8 mouse cellular contexts compared by ENCODE assay signal in the genomic region with DNA sequence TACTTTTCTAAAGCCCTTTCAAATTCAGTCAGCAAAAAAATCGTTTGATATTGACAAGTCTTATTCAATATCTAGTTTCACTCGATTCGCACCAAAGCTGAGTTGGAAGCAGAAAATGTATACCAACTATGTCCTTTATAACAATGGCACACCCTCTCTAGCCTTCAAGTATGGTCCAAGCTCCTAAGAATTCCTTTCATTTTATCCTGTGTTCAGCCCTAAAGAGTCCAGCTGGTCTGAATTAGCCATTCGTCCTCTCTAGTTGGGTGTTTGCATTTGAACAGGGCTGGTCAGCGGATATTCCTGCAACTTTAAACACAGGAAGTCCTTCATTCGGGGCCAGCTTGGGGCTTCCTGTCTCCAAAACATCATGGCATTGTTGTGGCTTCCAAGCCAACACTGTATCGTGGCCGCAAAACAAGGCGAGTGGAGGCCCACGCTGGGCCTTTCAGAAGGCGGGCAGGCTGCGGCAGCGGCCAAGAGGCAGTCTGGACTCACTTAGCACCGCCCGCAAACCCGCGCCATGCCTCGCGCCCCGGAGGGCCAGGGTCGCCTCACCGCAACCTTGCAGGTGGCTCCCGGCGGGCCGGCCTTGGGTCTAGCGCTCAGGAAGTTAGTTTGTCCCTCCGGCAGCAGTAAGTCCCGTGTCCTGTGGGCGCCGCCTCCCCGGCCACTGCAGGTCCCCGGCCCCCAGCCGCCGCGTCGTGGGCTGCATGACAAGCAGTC.
A peak's percentile ranks its signal among the peaks of the same experiment; 100 is the strongest.
DNase-seq lines count a peak whose midpoint lies in the region; ATAC-seq and TF ChIP-seq lines count a peak whose summit lies in the region.

No protein-coding gene starts in this region.

- peak overlapping the region; percentile 18; the same call in 1 of the 2 replicates for H3K9ac ChIP-seq in CH12.LX (ENCODE audit: insufficient read depth, low read depth)
- peak overlapping the region; percentile 86 for H3K9ac ChIP-seq in heart, embryonic 11.5 days (ENCODE audit: low read depth, low read length)

- no peak for TF ChIP-seq EP300 in CH12.LX (IDR thresholded peaks at IDR 0.05; ENCODE audit: low read length)

- H3K4me3 ChIP-seq in CH12.LX (replicated peaks in 1 of 3; ENCODE audit: low read depth in 2 of 3, low read length in 2 of 3, poor library complexity in 1 of 3), result peak overlapping the region; percentile 54 to 76 (median 68)
- H3K4me3 ChIP-seq in cortical plate, adult 2 months (ENCODE audit: insufficient read depth, low read length), result peak overlapping the region; percentile 50
- H3K4me3 ChIP-seq in heart, embryonic 11.5 days (ENCODE audit: low read depth, low read length), result peak overlapping the region; percentile 86
- H3K4me3 ChIP-seq in small intestine, adult 2 months (ENCODE audit: low read depth, low read length), result peak overlapping the region; percentile 84

- H3K79me2 ChIP-seq in CH12.LX (replicated peaks; ENCODE audit: control insufficient read depth, extremely low read depth, insufficient read depth, poor library complexity, severe bottlenecking), result peaks cover 3% of the 10 kb centered on the region; the same call in 1 of the 2 replicates

- no peak for TF ChIP-seq POLR2A in CH12.LX (IDR thresholded peaks at IDR 0.05; ENCODE audit: low read depth, low read length)
- TF ChIP-seq POLR2A in cortical plate, adult 2 months (IDR thresholded peaks at IDR 0.05; ENCODE audit: extremely low read depth, insufficient read depth, low read length), result no peak
- TF ChIP-seq POLR2A in small intestine, adult 2 months (IDR thresholded peaks at IDR 0.05; ENCODE audit: low read depth, low read length), result no peak

- H3K36me3 ChIP-seq in CH12.LX (replicated peaks in 1 of 2; ENCODE audit: control insufficient read depth in 1 of 2, insufficient read depth in 1 of 2, low read length in 1 of 2), result peaks cover 5 to 40% of the 10 kb centered on the region in 2 experiments
- no peaks in the 10 kb centered on the region; the same call in 1 of the 2 replicates for H3K36me3 ChIP-seq in heart, embryonic 11.5 days (ENCODE audit: control insufficient read depth, insufficient read depth, low read length)
- H3K36me3 ChIP-seq in small intestine, adult 2 months (ENCODE audit: control insufficient read depth, insufficient read depth, low read length), result 0 out of 2 replicates have a peak, but pooled peaks cover 1% of the 10 kb centered on the region

- TF ChIP-seq RAD21 in CH12.LX (IDR thresholded peaks at IDR 0.05; ENCODE audit: low read depth, low read length), result no peak

- H3K27me3 ChIP-seq in CH12.LX (replicated peaks), result no peaks in the 10 kb centered on the region
- no peaks in the 10 kb centered on the region for H3K27me3 ChIP-seq in heart, embryonic 11.5 days (ENCODE audit: control insufficient read depth, insufficient read depth, low read length)
- H3K27me3 ChIP-seq in small intestine, adult 2 months (ENCODE audit: control insufficient read depth, insufficient read depth, low read length), result no peaks in the 10 kb centered on the region; the same call in 1 of the 2 replicates

- DNase-seq in adrenal gland, postnatal 36 days, result peak; percentile 65 to 70
- DNase-seq in adrenal gland, postnatal 14 days, result no peak
- peak; percentile 14 for DNase-seq in CH12.LX (ENCODE audit: extremely low read depth)
- peak; percentile 64 for DNase-seq in kidney, postnatal 14 days
- DNase-seq in lung, postnatal 4 days, result peak; percentile 69 to 75

- peak; percentile 46 for ATAC-seq in heart, embryonic 11.5 days (replicated peaks; ENCODE audit: insufficient number of reproducible peaks, low FRiP score, low TSS enrichment)

- H3K4me1 ChIP-seq in CH12.LX (ENCODE audit: control insufficient read depth in 1 of 2, insufficient read depth in 2 of 2), result peaks cover 6 to 58% of the 10 kb centered on the region in 2 experiments; a peak in 3 of 4 replicates
- peaks cover 23% of the 10 kb centered on the region for H3K4me1 ChIP-seq in cortical plate, adult 2 months (ENCODE audit: control insufficient read depth, insufficient read depth, low read length)
- H3K4me1 ChIP-seq in heart, embryonic 11.5 days (ENCODE audit: control insufficient read depth, insufficient read depth, low read length), result peaks cover 65% of the 10 kb centered on the region
- peaks cover 5% of the 10 kb centered on the region for H3K4me1 ChIP-seq in small intestine, adult 2 months (ENCODE audit: control insufficient read depth, insufficient read depth, insufficient read length, low read length)

- in situ Hi-C loops in CH12.LX (cut with MboI; ENCODE audit: low pct_ligation_motif_present, low pct_unique_long_range_greater_than_20kb, low sequenced_read_pairs), result no loop called here

- 4% methylated on average over 36 of the region's 36 CpGs for WGBS in heart, embryonic 11.5 days (ENCODE audit: insufficient replicate concordance)
- WGBS in small intestine, adult 2 months, result 2% methylated on average over 36 of the region's 36 CpGs

- TF ChIP-seq CTCF in CH12.LX (conservative IDR thresholded peaks at IDR 0.05 in 1 of 2, IDR thresholded peaks at IDR 0.05 in 1 of 2; ENCODE audit: low read depth in 2 of 2, low read length in 2 of 2), result no peak
- no peak for TF ChIP-seq CTCF in cortical plate, adult 2 months (IDR thresholded peaks at IDR 0.05; ENCODE audit: extremely low read depth, insufficient read depth, low read length)
- TF ChIP-seq CTCF in small intestine, adult 2 months (IDR thresholded peaks at IDR 0.05; ENCODE audit: extremely low read depth, insufficient read length, insufficient replicate concordance, low read depth, low read length), result no peak

- no peaks in the 10 kb centered on the region for H3K9me3 ChIP-seq in CH12.LX (replicated peaks; ENCODE audit: low read length)
- H3K9me3 ChIP-seq in heart, embryonic 11.5 days (replicated peaks; ENCODE audit: control insufficient read depth, low read length), result no peaks in the 10 kb centered on the region

- dilution Hi-C loops in CH12.LX (cut with MboI; ENCODE audit: extremely low pct_ligation_motif_present, extremely low pct_unique_long_range_greater_than_20kb, low sequenced_read_pairs), result no loop called here

- H3K4me2 ChIP-seq in CH12.LX (ENCODE audit: insufficient read depth, low read depth, poor library complexity, severe bottlenecking), result peak overlapping the region; percentile 52
- H3K4me2 ChIP-seq in heart, embryonic 11.5 days, result peak overlapping the region; percentile 86

- no peak overlapping the region for H3K27ac ChIP-seq in CH12.LX (ENCODE audit: insufficient read depth, low read depth)
- peak overlapping the region; percentile 94 for H3K27ac ChIP-seq in cortical plate, adult 2 months (ENCODE audit: insufficient read depth, low read length)
- H3K27ac ChIP-seq in heart, embryonic 11.5 days (ENCODE audit: low read depth, low read length), result peak overlapping the region; percentile 96
- H3K27ac ChIP-seq in small intestine, adult 2 months (ENCODE audit: insufficient read depth, low read depth, low read length), result peak overlapping the region; percentile 53

TF ChIP-seq in CH12.LX, 34 proteins besides CTCF, POLR2A, EP300 and RAD21:
- TF ChIP-seq USF1 (IDR thresholded peaks at IDR 0.05; ENCODE audit: low read depth, low read length) (no peak), MAX (IDR thresholded peaks at IDR 0.05; ENCODE audit: low read length) (no peak), NRF1 (IDR thresholded peaks at IDR 0.05; ENCODE audit: low read depth, low read length) (no peak), KAT2A (IDR thresholded peaks at IDR 0.05; ENCODE audit: insufficient replicate concordance, low read length) (no peak), MXI1 (IDR thresholded peaks at IDR 0.05; ENCODE audit: low read depth, low read length) (no peak; the same call in 1 of the 2 replicates), NELFE (IDR thresholded peaks at IDR 0.05; ENCODE audit: low read depth, low read length) (no peak), MAZ (IDR thresholded peaks at IDR 0.05; ENCODE audit: low read depth, low read length) (no peak), UBTF (IDR thresholded peaks at IDR 0.05; ENCODE audit: low read depth, low read length) (no peak), MAFK (IDR thresholded peaks at IDR 0.05; ENCODE audit: insufficient replicate concordance, low read length) (no peak), ELF1 (IDR thresholded peaks at IDR 0.05; ENCODE audit: low read depth, low read length) (no peak), POLR2AphosphoS2 (IDR thresholded peaks at IDR 0.05; ENCODE audit: low read depth, low read length) (no peak), TCF12 (IDR thresholded peaks at IDR 0.05; ENCODE audit: low read depth, low read length) (no peak), ZNF384 (IDR thresholded peaks at IDR 0.05; ENCODE audit: low read depth, low read length) (no peak), USF2 (conservative IDR thresholded peaks at IDR 0.05; ENCODE audit: low read depth, low read length) (no peak; the same call in 1 of the 2 replicates), JUND (conservative IDR thresholded peaks at IDR 0.05; ENCODE audit: low read depth, low read length) (no peak), ETS1 (conservative IDR thresholded peaks at IDR 0.05; ENCODE audit: low read depth, low read length) (no peak), MEF2A (IDR thresholded peaks at IDR 0.05; ENCODE audit: borderline replicate concordance, low read depth, low read length) (no peak)
